Mouse (Mus musculus) erythroblast, embryonic 14.5 days (primary cell): ENCODE measurements around the gene Rbm38.

Experiments
- GATA1 ChIP-seq: IDR thresholded peaks from 2 replicates; pipeline ENCODE4 v1.6.1; 2012; ENCODE audit warnings: low read length, inconsistent platforms, mixed read lengths
- TAL1 ChIP-seq: IDR thresholded peaks from 3 replicates; pipeline ENCODE4 v1.6.1; 2012; ENCODE audit warnings: low read length, inconsistent platforms, mixed read lengths

GRCm38 (mm10) chr2:173048041-173048745 is 27.9 kb downstream of the Rbm38 start:
- TF ChIP-seq TAL1 (no peak), GATA1 (no peak)
